Comparison of ENCODE assay signal across 26 mouse cellular contexts in the genomic region with DNA sequence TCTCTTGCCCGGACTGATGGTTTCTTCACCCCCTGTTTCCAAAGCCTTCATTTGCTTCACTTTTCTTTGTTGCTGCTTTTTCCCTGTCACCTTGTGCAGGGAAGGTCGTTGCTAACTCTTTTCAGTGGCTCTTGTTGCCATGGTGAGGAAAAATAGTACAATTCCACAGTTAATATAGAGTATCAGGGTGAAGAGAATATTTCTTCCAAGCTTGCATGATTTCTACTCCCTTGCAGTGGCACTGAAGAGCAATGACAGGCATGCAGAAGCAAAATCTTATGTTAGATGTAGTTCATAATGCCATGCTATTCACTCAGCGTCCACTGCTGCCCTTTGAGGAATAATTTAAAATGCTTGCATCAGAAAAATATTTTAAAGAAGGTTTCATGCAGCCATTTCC.
DNase-seq lines count a peak whose midpoint lies in the region; ATAC-seq and TF ChIP-seq lines count a peak whose summit lies in the region.
"Had no signal": no experiment of that assay in that cellular context is flagged by ENCODE, and none has a peak within 500 bp of the region (broad histone marks: within the 10 kb centered on the region; RNA-seq: fewer than 3 reads in every experiment).

No protein-coding gene starts in this region.

- H3K4me3 ChIP-seq in forebrain, embryonic 15.5 days, result no peak overlapping the region
- no peak overlapping the region for H3K4me3 ChIP-seq in forebrain, embryonic 12.5 days (replicated peaks)
- no peak overlapping the region for H3K4me3 ChIP-seq in midbrain, embryonic 13.5 days (replicated peaks)
- no peak overlapping the region for H3K4me3 ChIP-seq in midbrain, embryonic 11.5 days (ENCODE audit: low read depth, low read length)
- H3K4me3 ChIP-seq in midbrain, postnatal 0 days (ENCODE audit: low read depth, low read length), result no peak overlapping the region
- H3K4me3 ChIP-seq: embryonic facial prominence, embryonic 10.5 days; embryonic facial prominence, embryonic 15.5 days; heart, embryonic 13.5 days; liver, embryonic 12.5 days; megakaryocyte, embryonic 14.5 days; stomach, embryonic 15.5 days had no signal

- H3K36me3 ChIP-seq in forebrain, embryonic 15.5 days, result no peaks in the 10 kb centered on the region
- no peaks in the 10 kb centered on the region for H3K36me3 ChIP-seq in forebrain, embryonic 12.5 days (replicated peaks)
- no peaks in the 10 kb centered on the region for H3K36me3 ChIP-seq in midbrain, embryonic 13.5 days
- H3K36me3 ChIP-seq in midbrain, embryonic 11.5 days (ENCODE audit: control insufficient read depth, insufficient read depth, low read length), result no peaks in the 10 kb centered on the region
- no peaks in the 10 kb centered on the region for H3K36me3 ChIP-seq in midbrain, postnatal 0 days (ENCODE audit: insufficient read depth, low read length)
- H3K36me3 ChIP-seq: embryonic facial prominence, embryonic 10.5 days; embryonic facial prominence, embryonic 15.5 days; heart, embryonic 13.5 days; liver, embryonic 12.5 days; stomach, embryonic 15.5 days had no signal

- no peaks in the 10 kb centered on the region for H3K4me1 ChIP-seq in forebrain, embryonic 15.5 days
- H3K4me1 ChIP-seq in forebrain, embryonic 12.5 days, result no peaks in the 10 kb centered on the region
- peaks cover 8% of the 10 kb centered on the region for H3K4me1 ChIP-seq in midbrain, embryonic 13.5 days (replicated peaks)
- no peaks in the 10 kb centered on the region for H3K4me1 ChIP-seq in midbrain, embryonic 11.5 days (ENCODE audit: control insufficient read depth, insufficient read depth, low read length)
- no peaks in the 10 kb centered on the region for H3K4me1 ChIP-seq in midbrain, postnatal 0 days (ENCODE audit: insufficient read depth, low read length)
- H3K4me1 ChIP-seq: embryonic facial prominence, embryonic 10.5 days; embryonic facial prominence, embryonic 15.5 days; heart, embryonic 13.5 days; liver, embryonic 12.5 days; megakaryocyte, embryonic 14.5 days; stomach, embryonic 15.5 days had no signal

- no peak overlapping the region for H3K27ac ChIP-seq in forebrain, embryonic 15.5 days (replicated peaks)
- H3K27ac ChIP-seq in forebrain, embryonic 12.5 days, result no peak overlapping the region
- H3K27ac ChIP-seq in midbrain, embryonic 13.5 days, result no peak overlapping the region
- H3K27ac ChIP-seq in midbrain, embryonic 11.5 days (ENCODE audit: low read depth, low read length), result no peak overlapping the region
- H3K27ac ChIP-seq in midbrain, postnatal 0 days (ENCODE audit: low read depth, low read length), result 0 out of 2 replicates have a peak overlapping the region, but pooled peaks have one; percentile 13
- H3K27ac ChIP-seq: embryonic facial prominence, embryonic 10.5 days; embryonic facial prominence, embryonic 15.5 days; heart, embryonic 13.5 days; liver, embryonic 12.5 days; stomach, embryonic 15.5 days had no signal

- no peak overlapping the region for H3K9ac ChIP-seq in forebrain, embryonic 15.5 days (replicated peaks)
- no peak overlapping the region for H3K9ac ChIP-seq in forebrain, embryonic 12.5 days
- H3K9ac ChIP-seq in midbrain, embryonic 13.5 days (replicated peaks), result no peak overlapping the region
- no peak overlapping the region for H3K9ac ChIP-seq in midbrain, embryonic 11.5 days (ENCODE audit: low read length)
- no peak overlapping the region for H3K9ac ChIP-seq in midbrain, postnatal 0 days (replicated peaks; ENCODE audit: low read length, poor library complexity, severe bottlenecking)
- H3K9ac ChIP-seq: embryonic facial prominence, embryonic 15.5 days; heart, embryonic 13.5 days; liver, embryonic 12.5 days; liver, postnatal 0 days; stomach, embryonic 15.5 days had no signal

- peak; percentile 50 for TF ChIP-seq CTCF in midbrain, postnatal 0 days (IDR thresholded peaks at IDR 0.05)

- no peaks in the 10 kb centered on the region for H3K9me3 ChIP-seq in forebrain, embryonic 15.5 days
- H3K9me3 ChIP-seq in forebrain, embryonic 12.5 days, result no peaks in the 10 kb centered on the region
- no peaks in the 10 kb centered on the region for H3K9me3 ChIP-seq in midbrain, embryonic 13.5 days
- H3K9me3 ChIP-seq in midbrain, embryonic 11.5 days (ENCODE audit: control insufficient read depth, low read length), result no peaks in the 10 kb centered on the region
- no peaks in the 10 kb centered on the region for H3K9me3 ChIP-seq in midbrain, postnatal 0 days (ENCODE audit: low read length)
- H3K9me3 ChIP-seq: embryonic facial prominence, embryonic 10.5 days; embryonic facial prominence, embryonic 15.5 days; liver, embryonic 12.5 days; stomach, embryonic 15.5 days had no signal

- no peaks in the 10 kb centered on the region for H3K27me3 ChIP-seq in forebrain, embryonic 15.5 days
- no peaks in the 10 kb centered on the region for H3K27me3 ChIP-seq in forebrain, embryonic 12.5 days
- H3K27me3 ChIP-seq in midbrain, embryonic 13.5 days, result no peaks in the 10 kb centered on the region
- no peaks in the 10 kb centered on the region for H3K27me3 ChIP-seq in midbrain, embryonic 11.5 days (ENCODE audit: control insufficient read depth, insufficient read depth, low read length)
- H3K27me3 ChIP-seq in midbrain, postnatal 0 days (ENCODE audit: insufficient read depth, low read length), result no peaks in the 10 kb centered on the region
- H3K27me3 ChIP-seq: embryonic facial prominence, embryonic 15.5 days; heart, embryonic 13.5 days; liver, embryonic 12.5 days; megakaryocyte, embryonic 14.5 days; stomach, embryonic 15.5 days had no signal

- WGBS in forebrain, embryonic 15.5 days, result 43% methylated on average over 3 of the region's 3 CpGs
- WGBS in forebrain, embryonic 12.5 days, result 53% methylated on average over 3 of the region's 3 CpGs
- 42% methylated on average over 3 of the region's 3 CpGs for WGBS in midbrain, embryonic 13.5 days
- WGBS in midbrain, embryonic 11.5 days, result 56% methylated on average over 3 of the region's 3 CpGs
- WGBS in midbrain, postnatal 0 days, result 24% methylated on average over 3 of the region's 3 CpGs

- no peak for DNase-seq in midbrain, embryonic 11.5 days (ENCODE audit: low spot score, missing footprints)
- peak; percentile 6 for DNase-seq in brain, embryonic 18.5 days (ENCODE audit: low read depth, low spot score)
- peak; percentile 19 for DNase-seq in midbrain, postnatal 0 days (ENCODE audit: low spot score)
- no peak for DNase-seq in cerebellum, adult 9-10 months
- DNase-seq: adrenal gland, postnatal 14 days; cerebellum, adult 2 months; cerebellum, postnatal 25 days; heart, postnatal 10 days; kidney, adult 2 months; kidney, postnatal 36 days; layer of hippocampus, postnatal 36 days; left cerebral cortex, postnatal 4 days; liver, postnatal 0 days; lung, postnatal 36 days; right cerebral cortex, postnatal 25 days had no signal

- H3K4me2 ChIP-seq in forebrain, embryonic 15.5 days (replicated peaks), result no peak overlapping the region
- H3K4me2 ChIP-seq in forebrain, embryonic 12.5 days, result no peak overlapping the region
- no peak overlapping the region for H3K4me2 ChIP-seq in midbrain, embryonic 13.5 days (replicated peaks)
- no peak overlapping the region for H3K4me2 ChIP-seq in midbrain, embryonic 11.5 days
- no peak overlapping the region for H3K4me2 ChIP-seq in midbrain, postnatal 0 days (ENCODE audit: low read depth, low read length, poor library complexity, severe bottlenecking)
- H3K4me2 ChIP-seq: embryonic facial prominence, embryonic 15.5 days; heart, embryonic 13.5 days; liver, embryonic 12.5 days; stomach, embryonic 15.5 days had no signal

- ATAC-seq in forebrain, embryonic 15.5 days (replicated peaks), result 0 out of 2 replicates have a peak, but pooled peaks have one; percentile 53
- no peak for ATAC-seq in forebrain, embryonic 12.5 days (ENCODE audit: low FRiP score)
- ATAC-seq in midbrain, embryonic 13.5 days, result peak; percentile 40; the same call in 1 of the 2 replicates
- ATAC-seq in midbrain, embryonic 11.5 days (ENCODE audit: low FRiP score), result no peak
- peak; percentile 86 for ATAC-seq in midbrain, postnatal 0 days (ENCODE audit: low FRiP score)
- ATAC-seq: inflammation-experienced regulatory T-cells, adult 6 months; liver, embryonic 12.5 days; liver, postnatal 0 days; Patski had no signal

Comparison
In these comparisons a context has a peak if more than half of its experiments do, and no peak if none do; other contexts are left out.
1. ATAC-seq: peak in forebrain, embryonic 15.5 days (single experiment), midbrain, embryonic 13.5 days (single experiment) and midbrain, postnatal 0 days (single experiment); none in forebrain, embryonic 12.5 days (single experiment) and midbrain, embryonic 11.5 days (single experiment).
2. DNase-seq: peak in brain, embryonic 18.5 days (single experiment) and midbrain, postnatal 0 days (single experiment); none in midbrain, embryonic 11.5 days (single experiment) and cerebellum, adult 9-10 months (single experiment).